12 mouse cellular contexts compared by ENCODE assay signal in genomic region chr2:28169336-28169735, GRCm38 (mm10). TPM values are rescaled to one million over a fixed set of nuclear protein-coding genes. Genes with fewer than 3 reads are reported as not detected.
DNase-seq lines count a peak whose midpoint lies in the region; TF ChIP-seq lines count a peak whose summit lies in the region.
"Had no signal": no experiment of that assay in that cellular context is flagged by ENCODE, and none has a peak within 500 bp of the region (broad histone marks: within the 10 kb centered on the region; RNA-seq: fewer than 3 reads in every experiment).

No protein-coding gene starts in this region.

- no peaks in the 10 kb centered on the region for H3K27me3 ChIP-seq in kidney, adult 2 months (replicated peaks; ENCODE audit: control insufficient read depth, insufficient read depth, low read length)

- TF ChIP-seq POLR2A in kidney, adult 2 months (IDR thresholded peaks at IDR 0.05; ENCODE audit: low read depth, low read length), result no peak

- TF ChIP-seq CTCF in left cerebral cortex, adult 2 months (IDR thresholded peaks at IDR 0.05), result no peak
- no peak for TF ChIP-seq CTCF in kidney, adult 2 months (conservative IDR thresholded peaks at IDR 0.05; ENCODE audit: insufficient read depth, insufficient read length, low read depth, low read length)

- peak overlapping the region; percentile 89 for H3K27ac ChIP-seq in left cerebral cortex, adult 2 months
- no peak overlapping the region for H3K27ac ChIP-seq in kidney, adult 2 months (ENCODE audit: insufficient read depth, low read depth, low read length)
- H3K27ac ChIP-seq: hindbrain, embryonic 10.5 days had no signal

- H3K4me3 ChIP-seq in left cerebral cortex, adult 2 months, result no peak overlapping the region
- no peak overlapping the region for H3K4me3 ChIP-seq in kidney, adult 2 months (ENCODE audit: insufficient read depth, low read depth, low read length)
- H3K4me3 ChIP-seq: hindbrain, embryonic 10.5 days had no signal

- H3K36me3 ChIP-seq in kidney, adult 2 months (ENCODE audit: control insufficient read depth, insufficient read depth, low read length), result no peaks in the 10 kb centered on the region
- H3K36me3 ChIP-seq: hindbrain, embryonic 10.5 days had no signal

- intact Hi-C loops in left cerebral cortex, adult 2 months (cut with DNase I), result loop anchor here (1.0 to 2.0 kb wide), 2 partner anchors 71 to 101 kb away; no protein-coding TSS in a partner anchor

- no peaks in the 10 kb centered on the region for H3K4me1 ChIP-seq in kidney, adult 2 months (ENCODE audit: control insufficient read depth, insufficient read depth, low read length)

- DNase-seq in layer of hippocampus, adult 11-12 months (ENCODE audit: low spot score), result peak; percentile 78
- no peak for DNase-seq in layer of hippocampus, postnatal 25 days (ENCODE audit: extremely low spot score in 1 of 2, low spot score in 1 of 2)
- DNase-seq in frontal cortex, postnatal 25 days (ENCODE audit: low spot score in 2 of 2), result peak; percentile 39 to 48
- DNase-seq in left cerebral cortex, adult 2 months (ENCODE audit: extremely low spot score in 1 of 2, low spot score in 2 of 2), result peak; percentile 72 to 73
- peak; percentile 59 for DNase-seq in right cerebral cortex, postnatal 14 days
- no peak for DNase-seq in kidney, adult 2 months
- DNase-seq in adrenal gland, postnatal 10 days, result no peak
- no peak for DNase-seq in MN1 (ENCODE audit: low spot score)
- DNase-seq: kidney, adult 9 months; lung, embryonic 14.5 days had no signal

- 72% methylated on average over 12 of the region's 12 CpGs for WGBS in kidney, adult 2 months

RNA-seq across cellular contexts. Expression of gene Olfm1, which starts 23.5 kb away (rescaled TPM):
- 1,000 to 10,000 TPM; 1,583 to 1,720 TPM for total RNA-seq in layer of hippocampus, postnatal 25 days (2021)
- 1,000 to 10,000 TPM; 1,521 to 1,595 TPM for total RNA-seq in left cerebral cortex, adult 2 months (2021)
- 32.5 and 33.5 TPM in 2 replicates for polyA plus RNA-seq in kidney, adult 2 months (2012; rRNA removed)
- 10 to 100 TPM; 34.7 to 45.6 TPM for total RNA-seq in adrenal gland, postnatal 10 days (2021)
- polyA plus RNA-seq: CD4-positive, CD25-positive, alpha-beta regulatory T cell, adult 4 months had no signal

Comparison
In these comparisons a context has a peak if more than half of its experiments do, and no peak if none do; other contexts are left out.
1. DNase-seq: peak in layer of hippocampus, adult 11-12 months (single experiment), frontal cortex, postnatal 25 days (2 of 2), left cerebral cortex, adult 2 months (2 of 2) and right cerebral cortex, postnatal 14 days (single experiment); none in layer of hippocampus, postnatal 25 days (0 of 2), kidney, adult 2 months (single experiment), adrenal gland, postnatal 10 days (single experiment) and MN1 (single experiment).
2. RNA of gene Olfm1, which starts 23.5 kb away (total RNA-seq): 1,583 to 1,720 TPM in layer of hippocampus, postnatal 25 days and 1,521 to 1,595 TPM in left cerebral cortex, adult 2 months; 34.7 to 45.6 TPM in adrenal gland, postnatal 10 days; every median in the first group is over 10 times any median in the second.